Mouse (Mus musculus) myocyte (in vitro differentiated cells): ENCODE results near the gene Rapgef2. TPM values are rescaled to one million over a fixed set of nuclear protein-coding genes. Genes with fewer than 3 reads are reported as not detected.

Experiments used
- H3K27me3 ChIP-seq: one replicate; pipeline ENCODE4 v1.6.1; 2011; ENCODE audit not compliant: control insufficient read depth, insufficient read depth, insufficient read length
- H3K36me3 ChIP-seq: one replicate; pipeline ENCODE4 v1.6.1; 2011; ENCODE audit not compliant: control insufficient read depth, insufficient read depth
- H3K4me2 ChIP-seq: one replicate; pipeline ENCODE4 v1.6.1; 2011; ENCODE audit warnings: low read depth, control low read depth
- H3K4me3 ChIP-seq: one replicate; pipeline ENCODE4 v1.5.1; 2011; ENCODE audit warnings: mild to moderate bottlenecking, control low read depth, moderate library complexity
- H3K79me2 ChIP-seq: one replicate; pipeline ENCODE4 v1.6.1; 2011; ENCODE audit not compliant: control insufficient read depth, insufficient read depth
- H3ac ChIP-seq: one replicate; pipeline ENCODE4 v1.6.1; 2011; ENCODE audit not compliant: control insufficient read depth, insufficient read length
- CEBPB ChIP-seq: IDR thresholded peaks from 2 replicates; pipeline ENCODE4 v1.6.1; 2011; ENCODE audit warnings: mild to moderate bottlenecking, moderate library complexity; ENCODE audit not compliant: poor library complexity, insufficient read depth, severe bottlenecking
- E2F4 ChIP-seq: IDR thresholded peaks from one replicate; pipeline ENCODE4 v1.6.1; 2011; ENCODE audit warnings: mild to moderate bottlenecking, control low read depth, moderate library complexity; ENCODE audit not compliant: insufficient read depth
- MAX ChIP-seq: IDR thresholded peaks from one replicate; pipeline ENCODE4 v1.6.1; 2011; ENCODE audit warnings: low read depth, mild to moderate bottlenecking, control low read depth
- MYOD1 ChIP-seq, 3 experiments: IDR thresholded peaks; one replicate each; pipeline ENCODE4 v1.6.1; 2011; ENCODE audit warnings: control low read depth in 2 of 3, low read depth in 2 of 3, mild to moderate bottlenecking in 2 of 3, moderate library complexity in 1 of 3; ENCODE audit not compliant: insufficient read length in 2 of 3, control insufficient read depth in 1 of 3
- MYOG ChIP-seq, 3 experiments: IDR thresholded peaks; one replicate each; pipeline ENCODE4 v1.6.1; 2011; ENCODE audit warnings: control low read depth in 2 of 3, low read depth in 2 of 3, mild to moderate bottlenecking in 2 of 3; ENCODE audit not compliant: insufficient read length in 2 of 3, control insufficient read depth in 1 of 3, insufficient read depth in 1 of 3
- POLR2A ChIP-seq: IDR thresholded peaks from one replicate; pipeline ENCODE4 v1.6.1; 2011; ENCODE audit warnings: low read depth, mild to moderate bottlenecking, control low read depth, moderate library complexity; ENCODE audit not compliant: insufficient read length
- POLR2AphosphoS2 ChIP-seq: IDR thresholded peaks from one replicate; pipeline ENCODE4 v1.6.1; 2011; ENCODE audit warnings: low read depth, control low read depth; ENCODE audit not compliant: insufficient read length
- REST ChIP-seq: IDR thresholded peaks from one replicate; pipeline ENCODE4 v1.6.1; 2011; ENCODE audit warnings: mild to moderate bottlenecking, control low read depth, moderate library complexity; ENCODE audit not compliant: insufficient read depth, insufficient read length
- SRF ChIP-seq: IDR thresholded peaks from one replicate; pipeline ENCODE4 v1.6.1; 2011; ENCODE audit warnings: low read depth; ENCODE audit not compliant: control insufficient read depth, insufficient read length
- TCF12 ChIP-seq: IDR thresholded peaks from one replicate; pipeline ENCODE4 v1.6.1; 2011; ENCODE audit warnings: mild to moderate bottlenecking, control low read depth; ENCODE audit not compliant: poor library complexity, insufficient read depth, severe bottlenecking
- TCF3 ChIP-seq: IDR thresholded peaks from one replicate; pipeline ENCODE4 v1.6.1; 2011; ENCODE audit warnings: low read depth, control low read depth; ENCODE audit not compliant: insufficient read length
- USF1 ChIP-seq: IDR thresholded peaks from one replicate; pipeline ENCODE4 v1.6.1; 2011; ENCODE audit warnings: low read depth, mild to moderate bottlenecking, control low read depth, moderate library complexity
- polyA plus RNA-seq: library from polyadenylated mRNA; unstranded; fragments of >200 nt; fragmentation: generic; extraction: Trizol; gene quantifications from one replicate; pipeline ENCODE4 v1.2.1, GENCODE M21; 2012; ENCODE audit warnings: missing spikeins

The Rapgef2 gene
- polyA plus RNA-seq, 1 experiment: 5.8 TPM

DNA sequence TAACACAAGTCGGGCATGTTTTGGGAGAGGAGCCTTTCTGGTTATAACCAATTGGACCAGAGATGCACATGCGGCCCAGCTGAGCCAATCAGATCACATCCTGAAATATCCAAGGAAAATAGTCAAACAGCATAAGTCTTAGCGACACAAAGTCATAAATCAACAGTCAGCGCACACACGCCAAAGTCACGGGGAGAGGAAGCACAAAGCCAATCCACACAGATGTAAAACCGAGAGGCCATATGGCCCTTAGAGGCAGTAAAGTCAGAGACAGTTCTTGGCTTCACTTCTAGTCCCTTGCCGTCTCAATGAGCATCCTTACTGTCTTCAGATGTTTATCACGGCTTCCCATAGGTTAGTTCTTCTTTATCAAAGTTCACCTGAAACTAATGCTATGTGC lies 91.0 kb downstream of the Rapgef2 start:
- Histone ChIP-seq H3K27me3 (no peaks in the 10 kb centered on the region), H3K36me3 (peaks cover 9% of the 10 kb centered on the region), H3K4me2 (no peak overlapping the region), H3K4me3 (no peak overlapping the region), H3ac (no peak overlapping the region), H3K79me2 (peaks cover 38% of the 10 kb centered on the region)
- TF ChIP-seq POLR2AphosphoS2: no peak
- TF ChIP-seq TCF12: no peak
- TF ChIP-seq REST: no peak
- TF ChIP-seq TCF3: no peak
- no peak for TF ChIP-seq E2F4
- no peak for TF ChIP-seq MYOD1 (IDR thresholded peaks at IDR 0.05; ENCODE audit: control insufficient read depth in 1 of 3, insufficient read length in 2 of 3, low read depth in 2 of 3)
- TF ChIP-seq MAX: no peak
- no peak for TF ChIP-seq SRF
- no peak for TF ChIP-seq MYOG (IDR thresholded peaks at IDR 0.05; ENCODE audit: control insufficient read depth in 1 of 3, insufficient read depth in 1 of 3, insufficient read length in 2 of 3, low read depth in 2 of 3)
- TF ChIP-seq POLR2A: no peak
- no peak for TF ChIP-seq CEBPB
- TF ChIP-seq USF1: no peak

DNA sequence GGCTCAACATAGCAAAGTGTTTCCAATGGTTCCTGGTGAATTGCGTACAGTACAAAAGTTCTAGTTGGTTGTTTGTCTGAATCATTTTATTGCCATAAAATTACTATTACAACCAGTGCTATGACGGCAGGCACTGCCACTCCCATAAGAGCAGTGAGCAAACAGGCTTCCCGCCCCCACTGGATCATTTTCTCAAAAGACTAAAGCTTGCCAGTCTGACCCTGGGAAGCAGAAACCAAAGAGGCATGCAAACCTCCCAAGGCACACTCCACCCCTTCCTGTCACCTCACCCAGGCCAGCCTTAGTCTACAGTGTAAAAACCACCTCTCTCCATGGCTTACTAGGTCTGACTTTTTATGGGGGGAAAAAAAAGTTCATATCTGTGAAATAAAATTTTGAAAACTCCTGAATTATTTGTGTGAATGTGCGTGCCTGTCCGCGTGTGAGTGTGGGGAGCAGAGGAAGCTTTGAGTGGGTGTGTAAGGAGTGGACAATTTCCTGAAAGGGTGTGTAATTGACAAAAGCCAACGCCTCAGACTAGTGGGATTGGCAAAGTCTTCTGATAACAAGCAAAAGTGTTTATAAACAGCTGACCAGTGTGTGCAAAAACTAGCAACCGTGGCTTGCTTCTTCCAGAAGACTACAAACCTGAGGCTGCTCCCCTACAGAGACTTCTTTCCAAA lies 92.1 kb downstream of the Rapgef2 start:
- no peak overlapping the region for H3ac ChIP-seq
- H3K27me3 ChIP-seq: no peaks in the 10 kb centered on the region
- no peak overlapping the region for H3K4me3 ChIP-seq
- TF ChIP-seq TCF3 (no peak), POLR2A (no peak), E2F4 (no peak), POLR2AphosphoS2 (no peak), TCF12 (no peak), MAX (no peak)
- H3K79me2 ChIP-seq: peaks cover 44% of the 10 kb centered on the region
- peaks cover 9% of the 10 kb centered on the region for H3K36me3 ChIP-seq
- H3K4me2 ChIP-seq: peak overlapping the region; percentile 49

DNA sequence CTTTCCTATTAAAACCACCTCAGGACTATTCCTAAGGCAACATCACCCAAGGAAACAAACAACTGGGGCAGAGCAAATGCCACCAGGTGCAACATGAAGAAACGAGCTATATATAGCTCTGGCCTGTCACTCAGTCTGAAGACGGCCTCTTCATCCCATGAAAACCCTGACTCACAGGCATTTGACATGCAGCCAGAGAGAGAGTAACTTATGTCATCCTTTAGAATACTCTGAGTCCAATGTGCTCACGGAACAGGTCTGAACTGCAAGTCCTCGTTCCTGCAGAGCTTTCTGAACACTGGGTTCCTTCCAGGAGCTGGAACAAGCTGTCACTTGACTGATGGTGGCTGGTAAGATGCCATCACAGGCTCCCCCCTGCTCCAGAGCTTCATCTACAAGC lies 93.3 kb downstream of the Rapgef2 start:
- Histone ChIP-seq H3ac (no peak overlapping the region), H3K27me3 (no peaks in the 10 kb centered on the region), H3K4me3 (no peak overlapping the region), H3K79me2 (peaks cover 53% of the 10 kb centered on the region), H3K36me3 (peaks cover 9% of the 10 kb centered on the region), H3K4me2 (peak overlapping the region; percentile 26)
- TF ChIP-seq CEBPB (peak; percentile 3; the same call in 1 of the 2 replicates), MAX (no peak), MYOD1 (IDR thresholded peaks at IDR 0.05; ENCODE audit: control insufficient read depth in 1 of 3, insufficient read length in 2 of 3, low read depth in 2 of 3) (peak in 2 of 3 experiments; percentile 66 to 71), MYOG (IDR thresholded peaks at IDR 0.05; ENCODE audit: control insufficient read depth in 1 of 3, insufficient read depth in 1 of 3, insufficient read length in 2 of 3, low read depth in 2 of 3) (peak in 2 of 3 experiments; percentile 5 to 14), TCF3 (no peak), REST (no peak), USF1 (no peak), POLR2A (no peak), SRF (no peak)

GRCm38 (mm10) chr3:79191981-79192380 lies 94.3 kb downstream of the Rapgef2 start:
- H3K4me2 ChIP-seq: no peak overlapping the region
- no peaks in the 10 kb centered on the region for H3K27me3 ChIP-seq
- TF ChIP-seq MYOG (IDR thresholded peaks at IDR 0.05; ENCODE audit: control insufficient read depth in 1 of 3, insufficient read depth in 1 of 3, insufficient read length in 2 of 3, low read depth in 2 of 3) (no peak), MAX (no peak), TCF3 (no peak), MYOD1 (IDR thresholded peaks at IDR 0.05; ENCODE audit: control insufficient read depth in 1 of 3, insufficient read length in 2 of 3, low read depth in 2 of 3) (no peak), POLR2A (no peak), E2F4 (no peak), USF1 (no peak), TCF12 (no peak), REST (no peak), POLR2AphosphoS2 (no peak), CEBPB (no peak), SRF (no peak)
- peaks cover 58% of the 10 kb centered on the region for H3K79me2 ChIP-seq
- no peak overlapping the region for H3K4me3 ChIP-seq
- H3K36me3 ChIP-seq: peaks cover 9% of the 10 kb centered on the region
- H3ac ChIP-seq: no peak overlapping the region

DNA sequence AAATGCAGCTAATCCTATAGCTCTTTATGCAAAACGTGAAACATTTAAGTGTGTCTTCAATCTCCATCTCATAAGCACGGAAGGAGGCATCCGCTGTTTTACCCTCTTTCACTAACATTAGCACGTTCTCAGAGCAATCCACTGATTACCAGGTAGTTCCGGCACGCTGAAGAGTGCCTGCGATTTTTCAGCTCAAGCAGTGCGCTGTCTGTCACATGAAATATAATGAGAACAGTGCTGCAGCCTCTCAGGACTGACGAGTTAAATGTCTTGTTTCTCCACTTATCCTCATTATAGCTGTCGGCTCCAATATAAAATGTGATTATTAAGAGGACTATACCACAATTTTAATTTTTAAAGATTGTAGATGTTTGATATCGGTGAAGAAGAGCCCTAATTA lies 94.8 kb downstream of the Rapgef2 start:
- no peak overlapping the region for H3K4me2 ChIP-seq
- no peak overlapping the region for H3ac ChIP-seq
- peaks cover 9% of the 10 kb centered on the region for H3K36me3 ChIP-seq
- no peaks in the 10 kb centered on the region for H3K27me3 ChIP-seq
- TF ChIP-seq MAX: no peak
- TF ChIP-seq TCF12: no peak
- no peak for TF ChIP-seq E2F4
- TF ChIP-seq CEBPB: no peak
- TF ChIP-seq MYOG (IDR thresholded peaks at IDR 0.05; ENCODE audit: control insufficient read depth in 1 of 3, insufficient read depth in 1 of 3, insufficient read length in 2 of 3, low read depth in 2 of 3): no peak
- TF ChIP-seq POLR2A: no peak
- no peak for TF ChIP-seq SRF
- no peak for TF ChIP-seq USF1
- peaks cover 55% of the 10 kb centered on the region for H3K79me2 ChIP-seq
- H3K4me3 ChIP-seq: no peak overlapping the region
